Mouse (Mus musculus) midbrain, embryonic 12.5 days (tissue): ENCODE results near the gene Pogz. TPM values are rescaled to one million over a fixed set of nuclear protein-coding genes. Genes with fewer than 3 reads are reported as not detected.

ENCODE experiments used
- ATAC-seq: fragments of 200-750 bp; cut with Nextera tagmentation; 2 replicates; pipeline ENCODE4 v1.8.0; 2017; ENCODE audit warnings: low read depth, moderate TSS enrichment, moderate library complexity; ENCODE audit not compliant: low FRiP score
- H3K27ac ChIP-seq: fragments of 300-500 bp; sonication (generic); replicated peaks from 2 replicates; pipeline ENCODE4 v1.5.1; 2016; ENCODE audit warnings: mild to moderate bottlenecking
- H3K27me3 ChIP-seq: fragments of 300-500 bp; sonication (generic); 2 replicates; pipeline ENCODE4 v1.6.1; 2016; ENCODE audit warnings: mild to moderate bottlenecking
- H3K36me3 ChIP-seq: fragments of 300-500 bp; sonication (generic); 2 replicates; pipeline ENCODE4 v1.6.1; 2016
- H3K4me1 ChIP-seq: fragments of 300-500 bp; sonication (generic); 2 replicates; pipeline ENCODE4 v1.6.1; 2016
- H3K4me2 ChIP-seq: fragments of 300-500 bp; sonication (generic); replicated peaks from 2 replicates; pipeline ENCODE4 v1.6.1; 2016; ENCODE audit warnings: mild to moderate bottlenecking, moderate library complexity
- H3K4me3 ChIP-seq: fragments of 300-500 bp; sonication (generic); 2 replicates; pipeline ENCODE4 v1.5.1; 2016; ENCODE audit warnings: mild to moderate bottlenecking
- H3K9ac ChIP-seq: fragments of 300-500 bp; sonication (generic); replicated peaks from 2 replicates; pipeline ENCODE4 v1.6.1; 2016; ENCODE audit warnings: mild to moderate bottlenecking, moderate library complexity
- H3K9me3 ChIP-seq: fragments of 300-500 bp; sonication (generic); 2 replicates; pipeline ENCODE4 v1.6.1; 2016; ENCODE audit warnings: mild to moderate bottlenecking
- WGBS: fragments of 180-500 bp; shearing (Covaris S2); methylation state at CpG from one replicate; pipeline ENCODE4 v1.1.7; 2016; 5-methylcytosine and 5-hydroxymethylcytosine counted together
- polyA plus RNA-seq: library from polyadenylated mRNA; unstranded; fragments of >200 nt; fragmentation: Nextera tagmentation; extraction: Ambion mirVana; gene quantifications from 2 replicates; pipeline ENCODE4 v1.2.1, GENCODE M21; 2016

The Pogz gene
- polyA plus RNA-seq, 1 experiment from 2014 or later = 26.5 TPM

GRCm38 (mm10) chr3:94835396-94835795 lies 2.0 kb upstream of the Pogz start:
- H3K36me3 ChIP-seq = no peaks in the 10 kb centered on the region
- no peak overlapping the region for H3K4me3 ChIP-seq
- WGBS = 76% methylated on average over 3 of the region's 3 CpGs
- no peak for ATAC-seq
- H3K27ac ChIP-seq = no peak overlapping the region
- peaks cover 14% of the 10 kb centered on the region for H3K4me1 ChIP-seq
- H3K9me3 ChIP-seq = no peaks in the 10 kb centered on the region
- H3K9ac ChIP-seq = no peak overlapping the region
- H3K4me2 ChIP-seq = no peak overlapping the region
- no peaks in the 10 kb centered on the region for H3K27me3 ChIP-seq

GRCm38 (mm10) chr3:94837959-94838496 lies 661 bp downstream of the Pogz start:
- ATAC-seq = peak; percentile 85
- Histone ChIP-seq H3K4me2 (peak overlapping the region; percentile 76), H3K36me3 (no peaks in the 10 kb centered on the region), H3K9ac (peak overlapping the region; percentile 90), H3K4me1 (peaks cover 15% of the 10 kb centered on the region), H3K9me3 (no peaks in the 10 kb centered on the region), H3K27me3 (no peaks in the 10 kb centered on the region), H3K27ac (peak overlapping the region; percentile 98), H3K4me3 (peak overlapping the region; percentile 75)
- WGBS = under 1% methylated on average over 41 of the region's 62 CpGs

- peak overlapping the region; percentile 75 for H3K4me3 ChIP-seq
- ATAC-seq = no peak
- H3K4me2 ChIP-seq = peak overlapping the region; percentile 76
- peak overlapping the region; percentile 98 for H3K27ac ChIP-seq
- no peaks in the 10 kb centered on the region for H3K27me3 ChIP-seq
- no peaks in the 10 kb centered on the region for H3K36me3 ChIP-seq
- no peaks in the 10 kb centered on the region for H3K9me3 ChIP-seq
- WGBS = 19% methylated on average over 9 of the region's 9 CpGs
- peak overlapping the region; percentile 90 for H3K9ac ChIP-seq
- peaks cover 15% of the 10 kb centered on the region for H3K4me1 ChIP-seq
Observed at GRCm38 (mm10) chr3:94838631-94839030, 1.3 kb downstream of the Pogz start.

GRCm38 (mm10) chr3:94839101-94839500 lies 1.7 kb downstream of the Pogz start:
- H3K27ac ChIP-seq = no peak overlapping the region
- H3K9me3 ChIP-seq = no peaks in the 10 kb centered on the region
- H3K36me3 ChIP-seq = no peaks in the 10 kb centered on the region
- H3K4me1 ChIP-seq = peaks cover 15% of the 10 kb centered on the region
- H3K27me3 ChIP-seq = no peaks in the 10 kb centered on the region
- ATAC-seq = no peak
- peak overlapping the region; percentile 76 for H3K4me2 ChIP-seq
- peak overlapping the region; percentile 75 for H3K4me3 ChIP-seq
- WGBS = 76% methylated on average over 5 of the region's 5 CpGs
- peak overlapping the region; percentile 90; the same call in 1 of the 2 replicates for H3K9ac ChIP-seq

GRCm38 (mm10) chr3:94847382-94847781 lies 10.0 kb downstream of the Pogz start:
- no peak overlapping the region for H3K4me2 ChIP-seq
- ATAC-seq = no peak
- H3K36me3 ChIP-seq = no peaks in the 10 kb centered on the region
- H3K4me1 ChIP-seq = no peaks in the 10 kb centered on the region
- no peak overlapping the region for H3K4me3 ChIP-seq
- 100% methylated on average over 2 of the region's 2 CpGs for WGBS
- H3K9me3 ChIP-seq = no peaks in the 10 kb centered on the region
- H3K27me3 ChIP-seq = no peaks in the 10 kb centered on the region
- H3K9ac ChIP-seq = no peak overlapping the region
- H3K27ac ChIP-seq = no peak overlapping the region

GRCm38 (mm10) chr3:94849338-94849737 lies 12.0 kb downstream of the Pogz start:
- no peak for ATAC-seq
- Histone ChIP-seq H3K36me3 (peaks cover 5% of the 10 kb centered on the region), H3K4me1 (no peaks in the 10 kb centered on the region), H3K4me2 (no peak overlapping the region), H3K9ac (no peak overlapping the region), H3K27me3 (no peaks in the 10 kb centered on the region), H3K27ac (no peak overlapping the region), H3K9me3 (no peaks in the 10 kb centered on the region), H3K4me3 (no peak overlapping the region)
- 27% methylated on average over 1 of the region's 1 CpGs for WGBS

GRCm38 (mm10) chr3:94851731-94852130 lies 14.4 kb downstream of the Pogz start:
- peaks cover 27% of the 10 kb centered on the region for H3K36me3 ChIP-seq
- WGBS = 69% methylated on average over 3 of the region's 3 CpGs
- H3K9ac ChIP-seq = no peak overlapping the region
- no peaks in the 10 kb centered on the region for H3K9me3 ChIP-seq
- no peak for ATAC-seq
- H3K27ac ChIP-seq = no peak overlapping the region
- no peak overlapping the region for H3K4me2 ChIP-seq
- no peak overlapping the region for H3K4me3 ChIP-seq
- no peaks in the 10 kb centered on the region for H3K27me3 ChIP-seq
- no peaks in the 10 kb centered on the region for H3K4me1 ChIP-seq

GRCm38 (mm10) chr3:94852215-94852614 lies 14.8 kb downstream of the Pogz start:
- no peak overlapping the region for H3K9ac ChIP-seq
- peaks cover 32% of the 10 kb centered on the region for H3K36me3 ChIP-seq
- 92% methylated on average over 3 of the region's 3 CpGs for WGBS
- H3K4me2 ChIP-seq = no peak overlapping the region
- no peak overlapping the region for H3K27ac ChIP-seq
- no peak overlapping the region for H3K4me3 ChIP-seq
- no peaks in the 10 kb centered on the region for H3K27me3 ChIP-seq
- no peak for ATAC-seq
- H3K9me3 ChIP-seq = no peaks in the 10 kb centered on the region
- no peaks in the 10 kb centered on the region for H3K4me1 ChIP-seq

GRCm38 (mm10) chr3:94859471-94859870 lies 22.1 kb downstream of the Pogz start:
- no peak overlapping the region for H3K4me2 ChIP-seq
- ATAC-seq = no peak
- H3K4me3 ChIP-seq = no peak overlapping the region
- H3K9me3 ChIP-seq = no peaks in the 10 kb centered on the region
- no peak overlapping the region for H3K27ac ChIP-seq
- no peaks in the 10 kb centered on the region for H3K27me3 ChIP-seq
- H3K9ac ChIP-seq = no peak overlapping the region
- H3K36me3 ChIP-seq = peaks cover 76% of the 10 kb centered on the region
- H3K4me1 ChIP-seq = no peaks in the 10 kb centered on the region
- 86% methylated on average over 2 of the region's 2 CpGs for WGBS

GRCm38 (mm10) chr3:94869011-94869410 lies 31.6 kb downstream of the Pogz start:
- Histone ChIP-seq H3K27ac (no peak overlapping the region), H3K4me2 (no peak overlapping the region), H3K4me1 (no peaks in the 10 kb centered on the region), H3K9me3 (no peaks in the 10 kb centered on the region), H3K36me3 (peaks cover 83% of the 10 kb centered on the region), H3K4me3 (no peak overlapping the region), H3K27me3 (no peaks in the 10 kb centered on the region), H3K9ac (no peak overlapping the region)
- 97% methylated on average over 3 of the region's 3 CpGs for whole genome bisulfite sequencing
- no peak for ATAC-seq

GRCm38 (mm10) chr3:94878618-94879017 lies 41.3 kb downstream of the Pogz start:
- Histone ChIP-seq H3K27me3 (no peaks in the 10 kb centered on the region), H3K36me3 (peaks cover 98% of the 10 kb centered on the region), H3K4me1 (no peaks in the 10 kb centered on the region), H3K4me2 (no peak overlapping the region), H3K4me3 (no peak overlapping the region), H3K9me3 (no peaks in the 10 kb centered on the region), H3K9ac (no peak overlapping the region), H3K27ac (no peak overlapping the region)
- WGBS = 91% methylated on average over 6 of the region's 6 CpGs
- no peak for ATAC-seq

- Histone ChIP-seq H3K27me3 (no peaks in the 10 kb centered on the region), H3K27ac (no peak overlapping the region), H3K4me2 (no peak overlapping the region), H3K9me3 (no peaks in the 10 kb centered on the region), H3K4me1 (peaks cover 12% of the 10 kb centered on the region), H3K9ac (no peak overlapping the region), H3K36me3 (peaks cover 84% of the 10 kb centered on the region), H3K4me3 (no peak overlapping the region)
- ATAC-seq = no peak
- 80% methylated on average over 4 of the region's 4 CpGs for WGBS
Observed at GRCm38 (mm10) chr3:94881840-94882239, 44.5 kb downstream of the Pogz start.

- peaks cover 76% of the 10 kb centered on the region for H3K36me3 ChIP-seq
- ATAC-seq = no peak
- WGBS = 92% methylated on average over 3 of the region's 3 CpGs
- H3K27me3 ChIP-seq = no peaks in the 10 kb centered on the region
- H3K4me2 ChIP-seq = no peak overlapping the region
- H3K9ac ChIP-seq = no peak overlapping the region
- H3K4me3 ChIP-seq = no peak overlapping the region
- no peak overlapping the region for H3K27ac ChIP-seq
- no peaks in the 10 kb centered on the region for H3K9me3 ChIP-seq
- H3K4me1 ChIP-seq = peaks cover 18% of the 10 kb centered on the region
Observed at GRCm38 (mm10) chr3:94882579-94882978, 45.2 kb downstream of the Pogz start.
